Mouse (Mus musculus) kidney, adult 18-20 months (tissue): Measurements from ENCODE around the gene Matn3.

Experiments
- DNase-seq: peaks from one replicate; pipeline ENCODE4 v3.0.0; 2021

The Matn3 gene

DNA sequence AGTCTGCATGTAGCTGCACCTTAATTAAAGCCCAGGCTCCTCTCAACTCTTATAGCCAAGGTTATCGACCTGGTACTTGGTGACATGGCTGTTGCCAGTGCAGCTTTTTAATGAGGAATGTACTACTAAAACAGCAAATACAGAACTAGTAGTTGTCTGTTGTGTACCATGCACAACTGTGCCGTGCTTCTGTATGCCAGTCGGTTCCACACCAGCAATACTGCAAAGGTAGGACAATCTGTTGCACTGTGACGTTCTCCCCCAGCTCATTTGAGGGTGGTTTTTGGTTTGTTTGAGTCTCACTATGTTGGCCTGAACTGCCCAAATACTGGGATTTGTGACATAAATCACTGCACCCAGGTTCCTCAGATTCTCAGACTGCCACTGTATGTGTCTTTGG is 8.2 kb upstream of the Matn3 start:
- DNase-seq: no peak

GRCm38 (mm10) chr12:8940011-8941005 is 7.4 kb upstream of the Matn3 start:
- DNase-seq: no peak

DNA sequence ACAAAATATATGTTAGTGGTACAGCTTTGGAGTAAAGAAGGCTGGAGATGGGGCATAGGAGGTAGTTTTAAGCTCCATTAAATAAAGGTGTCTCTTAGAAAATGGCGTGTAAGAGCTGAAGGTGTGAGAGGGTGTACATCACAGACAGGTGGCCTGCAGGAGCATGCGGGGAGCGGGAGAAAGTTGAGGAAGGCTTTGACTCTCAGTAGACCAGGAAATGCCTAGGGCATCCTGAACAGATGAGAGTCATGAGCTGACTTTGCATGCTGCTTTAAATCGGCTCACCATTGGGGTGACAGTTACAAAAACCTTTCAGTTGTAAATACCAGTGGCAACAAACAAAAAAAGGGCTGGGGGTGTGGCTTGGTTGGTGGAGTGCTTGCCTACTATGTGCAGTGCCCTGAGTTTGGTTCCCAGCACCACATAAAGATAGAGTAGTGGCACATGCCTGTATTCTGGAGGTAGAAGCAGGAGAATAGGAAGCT is 6.6 kb upstream of the Matn3 start:
- no peak for DNase-seq

DNA sequence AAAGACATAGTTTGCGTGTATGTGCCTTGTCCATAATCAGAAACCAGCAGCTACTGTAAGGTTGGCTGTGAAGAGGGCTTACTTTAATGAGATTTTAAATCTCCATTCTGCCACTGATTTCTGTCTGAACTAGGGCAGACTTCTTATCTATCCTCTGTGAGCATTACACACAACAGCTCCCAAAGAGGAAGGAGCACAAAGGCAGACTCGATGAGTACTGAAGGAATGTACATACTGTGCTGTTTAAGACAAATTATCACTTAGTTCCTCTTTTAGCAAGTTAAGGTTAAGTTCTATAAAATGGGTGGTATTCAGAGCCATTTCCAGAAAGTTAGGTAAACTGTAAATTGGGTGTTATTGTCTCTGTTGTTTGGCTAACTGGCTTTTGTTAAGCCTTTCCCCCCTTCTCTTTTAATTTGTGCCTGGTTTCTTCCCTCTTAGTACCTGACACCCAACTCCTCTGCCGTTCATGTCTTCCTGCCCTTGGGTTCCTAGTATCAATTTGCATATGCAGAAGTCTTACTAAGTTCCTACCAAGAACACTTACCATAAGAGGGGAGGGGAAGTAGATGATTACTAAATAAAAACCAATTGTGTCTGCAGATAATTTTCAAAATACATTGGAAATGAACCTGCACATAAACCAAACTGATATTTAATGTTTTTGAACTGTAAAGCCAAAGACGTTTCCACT is 5.9 kb upstream of the Matn3 start:
- no peak for DNase-seq

DNA sequence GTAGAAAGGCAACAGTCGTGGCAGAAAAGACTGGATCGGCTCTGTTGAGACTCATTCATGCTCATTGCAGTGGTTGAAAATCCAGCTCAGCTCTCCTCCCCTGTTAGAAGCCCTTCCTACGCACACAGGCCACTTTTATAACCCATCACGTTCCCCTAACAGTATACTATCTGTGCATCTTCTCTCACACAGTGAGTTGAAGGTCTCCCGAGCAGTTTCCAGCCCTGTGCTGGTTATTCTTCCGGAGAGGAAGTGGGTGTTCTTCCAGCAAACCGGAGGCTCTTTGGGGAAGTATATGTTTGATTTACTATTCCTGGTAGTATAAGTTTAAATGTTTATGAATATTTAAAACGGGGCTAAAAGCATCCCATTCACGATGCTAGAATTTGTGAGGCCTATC is 566 bp upstream of the Matn3 start:
- DNase-seq: no peak

DNA sequence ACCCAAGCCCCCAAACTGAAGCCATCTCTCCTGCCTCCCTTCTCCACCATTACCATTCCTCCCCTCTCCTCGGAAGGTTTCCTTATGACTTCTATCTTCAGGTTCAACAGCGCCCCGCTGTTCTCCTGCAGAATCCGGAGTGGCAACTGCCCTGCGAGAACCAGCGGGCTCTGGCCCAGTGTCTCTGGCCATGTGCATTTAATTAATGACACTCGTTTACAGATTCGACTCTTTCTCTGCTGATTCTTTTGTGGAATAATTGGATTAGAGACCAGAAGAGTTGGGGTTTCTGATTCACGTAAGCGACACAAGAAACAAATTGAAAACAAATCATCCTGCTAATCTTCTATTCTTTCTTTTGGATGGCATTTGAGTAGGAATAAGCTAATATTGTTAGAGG is 5.4 kb downstream of the Matn3 start:
- no peak for DNase-seq

DNA sequence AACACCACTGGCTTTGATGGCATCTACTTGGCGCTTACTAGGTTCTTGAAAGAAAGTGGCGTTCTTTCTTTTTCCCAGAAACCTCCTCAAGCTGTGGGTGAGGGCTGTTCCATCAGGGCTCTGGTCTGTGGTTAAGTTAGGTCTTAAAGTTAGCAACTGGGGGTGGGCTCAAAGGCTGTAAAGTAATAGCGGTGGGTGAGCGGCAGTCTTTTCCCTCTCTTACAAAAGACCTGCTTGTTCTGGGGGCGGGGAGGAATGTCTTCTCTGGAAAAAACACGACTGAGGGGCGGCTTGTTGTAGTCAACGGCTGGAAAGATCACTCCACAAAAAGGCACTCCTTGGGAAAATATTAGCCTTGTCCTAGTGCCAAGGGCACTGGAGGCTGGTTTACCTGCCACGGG is 6.4 kb downstream of the Matn3 start:
- DNase-seq: no peak

DNA sequence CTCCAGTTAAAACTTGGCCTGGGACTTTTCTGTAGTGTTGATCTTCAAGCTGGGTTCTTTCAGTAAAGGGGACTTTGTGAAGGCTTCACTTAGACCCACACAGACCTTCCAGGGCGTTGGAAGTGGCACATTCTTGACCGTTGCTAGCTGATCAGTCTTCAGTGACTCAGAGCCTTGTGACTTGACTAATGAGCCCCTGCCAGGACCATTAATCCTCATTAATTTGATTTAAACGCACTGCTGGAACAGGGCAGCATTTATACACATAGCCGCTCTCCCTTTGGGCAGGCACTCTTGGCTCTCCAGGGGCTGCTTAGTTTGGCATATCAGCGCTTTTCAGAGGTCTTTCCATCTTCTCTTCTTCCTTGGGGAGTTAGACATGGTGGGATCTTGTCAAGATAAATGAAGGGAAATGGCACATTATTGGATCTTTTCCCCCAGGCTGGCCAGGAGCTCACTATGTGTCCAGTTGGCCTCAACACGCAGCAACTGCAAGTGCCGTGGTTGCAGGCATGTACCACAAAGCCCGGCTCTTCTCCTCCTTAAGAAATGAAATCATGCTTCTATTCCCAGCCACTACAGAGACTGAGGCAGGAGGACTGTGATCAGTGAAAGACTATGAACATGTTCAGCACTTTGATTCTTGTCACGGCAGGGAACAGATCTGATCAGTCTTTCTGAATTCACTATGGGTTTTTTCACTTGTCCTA is 14.0 kb downstream of the Matn3 start:
- DNase-seq: peak; percentile 19

GRCm38 (mm10) chr12:8969828-8970227 is 22.1 kb downstream of the Matn3 start:
- DNase-seq: peak; percentile 45

- peak; percentile 88 for DNase-seq
Measured at GRCm38 (mm10) chr12:8973820-8974465, 26.2 kb downstream of the Matn3 start, which contains the start of gene Wdr35. TSS of gene Wdr35 (plus strand) at chr12:8973892.

DNA sequence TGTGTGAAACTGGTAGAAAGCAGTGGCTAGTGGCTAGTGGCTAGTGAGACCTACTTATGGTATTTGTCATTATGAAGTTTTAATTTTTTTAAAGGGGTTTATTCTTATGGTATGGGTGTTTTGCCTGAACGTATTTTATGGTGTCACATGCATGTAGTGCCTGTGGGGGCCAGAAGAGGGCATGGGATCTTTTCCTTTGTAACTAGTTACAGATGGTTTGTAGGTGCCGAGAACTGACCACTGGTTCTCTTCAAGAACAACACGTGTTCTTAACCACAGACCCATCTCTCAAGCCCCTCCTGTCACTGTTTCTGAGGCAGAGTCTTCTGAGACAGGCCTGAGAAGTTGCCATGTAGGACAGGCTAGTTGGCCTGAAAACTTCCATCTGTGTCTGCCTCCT is 27.3 kb downstream of the Matn3 start:
- DNase-seq: no peak

DNA sequence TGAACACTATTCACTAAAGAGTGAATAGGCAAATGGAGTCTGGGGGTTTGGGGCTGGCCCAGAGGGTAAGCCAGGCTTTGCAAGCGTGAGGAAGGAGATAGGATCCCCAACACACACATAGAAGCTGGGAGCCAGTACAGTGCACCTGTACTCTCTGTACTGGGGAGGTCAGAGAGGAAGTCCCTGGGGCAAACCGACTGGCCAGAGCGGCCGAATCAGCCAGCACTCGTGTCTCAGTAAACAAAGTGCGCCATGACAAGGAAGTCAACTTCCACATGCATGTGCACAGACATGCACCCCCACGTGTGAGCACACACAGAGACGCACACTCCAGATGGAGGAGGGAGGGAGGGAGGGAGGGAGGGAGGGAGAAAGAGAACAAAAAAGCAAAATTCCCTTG is 45.5 kb downstream of the Matn3 start:
- DNase-seq: no peak

GRCm38 (mm10) chr12:8998318-8998717 is 50.6 kb downstream of the Matn3 start:
- no peak for DNase-seq

DNA sequence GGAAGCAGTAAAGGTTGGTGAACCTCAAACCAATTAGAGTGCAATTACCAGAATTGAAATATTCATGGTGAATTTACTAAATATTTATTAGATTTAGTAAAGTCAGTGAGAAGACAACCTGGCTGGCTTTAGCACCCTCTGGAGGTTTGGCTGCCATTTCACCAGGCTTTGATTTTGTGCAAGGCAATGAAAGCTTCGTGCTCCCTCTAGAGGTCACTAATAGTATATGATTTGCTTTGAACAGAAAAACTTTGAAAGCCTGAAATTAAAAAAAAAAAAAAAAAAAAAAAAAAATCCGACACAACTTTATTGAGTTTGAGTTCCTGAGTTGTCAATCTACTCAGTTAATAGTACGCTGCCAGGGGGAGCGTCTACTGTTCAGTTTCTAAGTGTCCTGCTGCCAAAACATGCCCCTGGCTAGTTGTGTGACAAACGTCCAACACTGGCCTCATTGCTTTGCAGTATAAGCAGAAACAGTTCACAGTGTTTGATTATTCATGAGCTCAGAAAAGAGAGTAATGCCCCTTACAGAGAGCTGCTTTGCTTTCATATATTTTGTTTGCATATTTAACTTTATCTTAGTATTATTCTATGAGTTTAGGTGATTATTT is 54.4 kb downstream of the Matn3 start:
- peak; percentile 40 for DNase-seq

- DNase-seq: no peak
Measured at GRCm38 (mm10) chr12:9007146-9007545, 59.4 kb downstream of the Matn3 start.

GRCm38 (mm10) chr12:9007811-9008210 is 60.1 kb downstream of the Matn3 start:
- no peak for DNase-seq

DNA sequence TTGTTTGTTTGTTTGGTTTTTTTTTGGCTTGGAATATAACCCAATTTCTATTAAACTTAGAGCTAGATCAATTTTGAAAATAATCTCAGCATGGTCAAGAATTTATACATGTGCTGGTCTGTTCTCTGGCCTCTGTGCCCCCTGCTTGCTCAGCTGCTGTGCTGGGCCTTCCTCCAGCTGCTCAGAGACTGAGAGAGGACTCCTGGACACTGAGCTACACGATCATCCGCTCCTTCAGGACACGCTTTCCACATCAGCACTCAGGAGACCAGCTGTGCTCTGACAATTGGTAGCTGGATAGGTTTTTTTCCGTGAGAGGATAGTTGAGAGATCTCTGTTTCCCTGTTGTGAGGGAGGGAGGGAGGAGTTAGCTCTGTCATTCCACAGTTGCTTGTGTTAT is 62.6 kb downstream of the Matn3 start:
- DNase-seq: no peak

GRCm38 (mm10) chr12:9016376-9016775 is 68.6 kb downstream of the Matn3 start:
- DNase-seq: no peak

DNA sequence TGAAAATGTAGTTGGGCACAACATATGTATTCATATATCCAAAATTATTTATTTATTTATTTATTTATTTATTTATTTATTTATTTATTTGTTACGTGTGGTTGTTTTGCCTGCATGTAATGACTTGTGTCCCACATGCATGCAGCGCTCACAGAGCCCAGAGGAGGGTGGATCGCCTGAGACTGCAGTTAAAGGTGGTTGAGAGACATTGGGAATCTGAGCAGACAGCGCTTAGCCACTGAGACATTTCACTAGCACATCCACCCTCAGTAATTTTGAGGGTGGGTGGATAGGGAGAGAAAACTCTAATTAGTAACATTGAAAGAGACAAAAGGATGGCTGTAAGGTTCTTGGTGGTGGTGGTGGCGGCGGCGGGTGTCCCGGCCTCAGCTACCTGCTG is 72.7 kb downstream of the Matn3 start:
- DNase-seq: no peak

GRCm38 (mm10) chr12:9020986-9021385 is 73.3 kb downstream of the Matn3 start:
- DNase-seq: no peak
